Mouse (Mus musculus): ENCODE measurements at regions not wholly inside any gene's neighbourhood (a gene's known extent, or its start where the extent isn't known, plus 50 kb on each side); places are given as distances from the start of the nearest gene placed in this dataset.

DNA sequence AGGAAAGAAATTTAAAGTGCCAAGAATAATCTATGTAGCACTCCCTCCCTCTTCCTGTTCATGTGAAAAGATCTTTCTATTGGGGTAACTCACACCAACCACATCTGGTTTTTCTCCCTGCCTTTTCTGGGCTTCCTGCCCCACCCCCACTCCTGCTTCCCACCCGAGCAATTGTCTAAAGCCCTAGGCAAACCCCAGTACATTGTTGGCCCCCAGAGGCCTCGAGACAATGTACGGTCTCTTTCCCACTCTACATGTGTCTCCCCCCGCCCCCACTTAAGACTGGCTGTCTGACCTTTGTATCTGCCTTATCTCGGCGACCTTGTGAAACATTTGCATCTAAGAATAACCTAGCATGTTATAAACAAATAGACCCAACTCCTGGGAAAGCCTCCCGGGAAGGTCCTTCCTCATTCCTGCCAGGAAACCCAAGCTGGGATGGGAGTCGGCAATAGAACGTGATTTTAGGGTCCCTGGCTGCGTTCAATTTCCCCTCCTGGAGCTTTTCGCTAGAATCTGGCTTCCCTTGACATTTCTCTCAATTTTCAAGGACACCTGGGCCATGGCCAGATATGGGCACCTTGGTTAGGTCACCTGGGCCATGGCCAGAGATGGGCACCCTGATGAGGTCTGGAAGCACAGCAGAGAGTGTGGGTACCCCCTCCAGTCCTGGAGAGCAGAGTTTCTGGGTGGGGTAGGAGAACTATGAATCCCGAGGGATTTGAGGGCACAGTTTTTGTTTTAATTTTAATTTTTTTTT, 97.9 kb upstream of the Map4k3 start:
- DNase-seq = no peak

DNA sequence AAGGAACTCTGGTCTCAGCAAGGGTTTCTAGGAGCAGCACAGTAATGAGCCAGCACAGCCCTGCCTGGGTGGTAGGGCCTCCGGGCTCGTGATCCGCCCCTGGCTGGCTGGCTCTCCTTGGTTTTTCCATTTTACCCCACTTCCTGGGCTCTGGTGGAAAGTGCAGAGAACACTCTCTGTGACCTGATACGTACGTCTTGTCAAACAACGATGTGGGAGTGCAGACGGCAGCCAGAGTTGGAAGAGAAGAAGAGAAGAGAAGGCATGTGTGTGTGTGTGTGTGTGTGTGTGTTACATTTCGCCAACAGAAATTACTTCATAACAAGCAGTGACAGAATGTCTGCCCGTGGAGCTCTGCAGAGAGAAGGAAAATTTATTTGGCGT, 97.2 kb upstream of the Map4k3 start:
- no peak for DNase-seq

DNA sequence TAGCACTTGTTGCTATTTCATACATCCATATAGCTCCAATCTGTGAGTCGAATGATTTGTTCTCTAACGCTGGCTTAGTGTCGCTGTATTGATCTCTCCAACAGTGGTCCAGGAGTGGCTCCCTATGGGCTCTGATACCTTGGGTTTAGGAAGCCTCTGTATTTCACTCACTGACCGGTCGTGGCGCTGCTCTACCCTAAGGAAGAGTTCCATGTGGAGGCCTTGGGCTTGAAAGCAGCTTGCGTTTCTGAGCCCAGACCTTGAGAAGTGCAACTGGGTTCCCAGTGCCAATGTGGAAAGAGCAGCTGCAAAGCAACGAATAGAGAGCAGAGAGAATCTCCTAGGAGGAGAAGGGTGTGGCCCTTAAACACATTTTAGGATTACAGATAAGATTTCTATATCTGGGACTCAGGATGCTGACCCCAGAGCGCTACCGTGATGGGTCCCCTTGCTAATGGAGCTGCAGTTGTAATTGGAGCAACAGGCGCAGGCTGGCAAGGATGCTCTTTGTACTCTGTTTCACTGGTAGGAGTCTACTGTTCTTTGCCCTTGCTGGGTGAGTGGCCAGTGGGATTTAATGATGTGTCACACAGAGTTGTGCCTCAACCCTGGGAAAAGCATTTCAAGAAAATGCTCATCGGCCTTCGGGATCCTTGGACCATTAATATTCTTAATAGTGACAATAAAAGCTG, 96.7 kb upstream of the Map4k3 start:
- no peak for DNase-seq

DNA sequence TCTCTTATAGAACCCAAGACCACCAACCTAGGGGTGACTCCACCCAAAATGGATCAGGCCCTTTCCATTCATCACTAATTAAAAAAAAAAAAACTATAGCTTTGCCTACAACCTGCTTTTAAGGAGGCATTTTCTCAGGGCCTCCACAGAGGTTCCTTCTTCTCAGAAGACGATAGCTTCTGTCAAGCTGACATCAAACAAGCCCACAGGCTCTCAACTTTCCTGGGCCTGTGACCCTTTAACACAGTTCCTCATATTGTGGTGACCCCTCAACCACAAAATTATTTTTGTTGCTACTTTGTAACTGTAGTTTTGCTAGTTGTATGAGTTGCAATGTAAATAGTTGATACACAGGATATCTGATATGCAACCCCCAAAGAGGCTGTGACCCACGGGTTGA, 96.0 kb upstream of the Map4k3 start:
- no peak for DNase-seq

DNA sequence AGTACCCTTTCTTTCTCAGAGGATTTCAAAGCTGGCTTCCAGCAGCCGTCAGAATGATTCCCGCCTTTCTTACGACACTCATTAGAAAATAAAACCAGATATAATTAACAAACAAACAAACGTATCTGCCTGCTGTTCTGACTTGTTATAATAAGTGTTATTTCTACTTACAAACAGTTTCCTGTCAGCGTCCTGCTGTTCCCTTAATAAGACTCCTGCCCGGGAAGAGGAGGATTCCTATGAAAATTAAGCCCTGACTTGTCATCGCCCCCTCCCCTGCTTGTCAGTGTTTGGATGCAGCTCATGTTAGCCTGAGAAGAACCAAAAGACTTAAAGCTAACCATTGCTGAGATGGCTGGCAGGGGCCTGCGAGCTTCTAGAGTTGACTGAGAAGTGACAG, 92.6 kb upstream of the Map4k3 start:
- no peak for DNase-seq

DNA sequence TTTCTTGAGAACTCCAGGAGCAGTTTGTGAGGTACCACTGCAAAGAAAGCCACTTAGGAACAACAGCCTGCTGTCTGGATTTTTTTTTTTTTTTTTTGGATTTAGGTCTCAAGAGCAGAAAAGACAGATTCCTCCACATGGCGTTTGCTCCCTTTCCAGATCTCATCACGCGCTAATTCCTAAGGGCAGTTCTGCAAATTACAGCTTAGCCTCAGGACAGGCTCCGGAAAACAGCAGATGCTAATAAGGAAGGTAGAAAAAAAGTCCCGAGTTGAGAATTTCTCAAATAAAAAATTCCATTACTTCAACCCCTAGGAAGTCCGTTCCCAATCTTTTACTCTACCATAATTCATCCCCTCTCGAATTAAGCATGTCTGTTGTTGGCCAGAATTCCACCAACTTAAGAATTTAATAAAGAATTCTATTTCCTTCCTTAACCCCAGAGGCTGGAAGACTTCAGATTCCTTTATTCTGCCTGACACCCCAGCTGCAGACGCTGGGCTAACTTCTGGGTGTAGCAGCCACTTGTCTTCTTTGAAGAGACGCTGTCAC, 90.3 kb upstream of the Map4k3 start:
- no peak for DNase-seq

DNA sequence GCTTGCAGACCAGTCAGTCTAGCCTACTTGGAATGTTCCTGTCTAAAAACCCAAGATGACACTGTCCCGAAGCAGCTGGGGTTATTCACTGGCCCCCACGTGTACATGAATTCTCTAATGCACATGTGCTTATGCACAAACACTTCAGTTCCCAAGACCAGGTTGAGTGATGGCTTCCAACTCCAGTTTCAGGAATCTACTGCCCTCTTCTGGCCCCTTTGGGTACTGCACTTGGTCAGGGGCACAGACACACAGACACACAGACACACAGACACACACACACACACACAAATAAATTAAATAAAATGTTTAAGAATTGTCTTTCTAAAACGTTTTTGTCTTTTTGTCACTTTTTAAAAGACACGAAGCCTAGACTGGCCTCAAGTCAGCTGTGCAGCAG, 87.5 kb upstream of the Map4k3 start:
- DNase-seq = peak; percentile 49

DNA sequence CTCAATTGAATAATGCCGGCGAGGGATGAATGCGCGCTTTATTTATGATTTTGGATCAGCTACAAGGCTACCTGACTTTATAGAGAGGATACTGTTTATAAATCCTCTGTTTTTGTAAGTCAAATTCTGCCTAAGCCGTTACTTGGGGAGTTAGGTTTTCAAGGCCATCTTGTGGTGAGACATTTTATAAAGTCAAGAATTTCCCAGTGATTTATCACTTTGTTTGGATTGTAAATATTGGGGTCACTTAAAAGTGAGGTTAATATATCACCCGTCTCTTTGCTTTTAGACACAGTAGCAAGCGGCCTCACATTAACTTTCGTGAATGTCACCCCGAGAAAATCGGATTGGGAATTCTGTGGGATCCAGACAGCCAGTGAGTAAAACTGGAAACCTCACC, 84.9 kb upstream of the Map4k3 start:
- DNase-seq = no peak

DNA sequence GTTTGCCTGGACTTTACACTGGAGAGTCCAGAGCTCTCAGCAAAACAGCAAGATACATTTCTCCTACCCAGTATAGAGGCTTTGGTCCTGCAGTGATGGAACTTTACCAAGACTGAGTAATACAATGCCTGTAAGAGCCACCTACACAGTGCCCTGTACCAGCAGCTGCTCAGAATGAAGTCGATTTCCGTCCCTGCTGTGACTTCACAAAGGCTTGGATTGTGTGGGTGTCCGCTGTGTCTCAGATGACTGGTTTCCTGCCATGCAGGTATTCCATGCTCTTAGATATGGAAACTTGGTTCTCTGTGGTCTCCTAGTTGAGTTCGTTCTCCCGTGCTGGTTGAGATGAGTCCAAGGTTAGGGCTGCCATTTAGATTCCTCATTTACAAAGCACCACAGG, 81.0 kb upstream of the Map4k3 start:
- no peak for DNase-seq

DNA sequence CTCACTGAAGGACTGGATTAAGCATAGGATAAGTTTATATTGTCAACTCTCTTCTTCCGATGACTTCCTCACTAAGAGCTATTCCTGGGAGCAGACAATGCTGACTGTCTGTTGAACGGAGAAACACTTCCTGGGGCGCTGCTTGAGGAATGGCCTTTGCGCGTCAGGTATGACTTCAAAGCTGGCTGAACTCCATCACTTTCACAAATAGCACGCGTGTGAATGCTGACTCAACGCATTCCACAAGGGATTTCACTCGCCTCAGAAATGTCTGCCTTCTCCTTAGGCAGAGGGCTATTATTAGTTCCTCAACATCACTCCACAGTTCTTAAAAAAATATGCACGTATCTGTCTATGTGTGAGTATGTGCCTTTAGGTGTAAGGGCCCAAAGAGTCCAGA, 79.8 kb upstream of the Map4k3 start:
- DNase-seq = no peak

DNA sequence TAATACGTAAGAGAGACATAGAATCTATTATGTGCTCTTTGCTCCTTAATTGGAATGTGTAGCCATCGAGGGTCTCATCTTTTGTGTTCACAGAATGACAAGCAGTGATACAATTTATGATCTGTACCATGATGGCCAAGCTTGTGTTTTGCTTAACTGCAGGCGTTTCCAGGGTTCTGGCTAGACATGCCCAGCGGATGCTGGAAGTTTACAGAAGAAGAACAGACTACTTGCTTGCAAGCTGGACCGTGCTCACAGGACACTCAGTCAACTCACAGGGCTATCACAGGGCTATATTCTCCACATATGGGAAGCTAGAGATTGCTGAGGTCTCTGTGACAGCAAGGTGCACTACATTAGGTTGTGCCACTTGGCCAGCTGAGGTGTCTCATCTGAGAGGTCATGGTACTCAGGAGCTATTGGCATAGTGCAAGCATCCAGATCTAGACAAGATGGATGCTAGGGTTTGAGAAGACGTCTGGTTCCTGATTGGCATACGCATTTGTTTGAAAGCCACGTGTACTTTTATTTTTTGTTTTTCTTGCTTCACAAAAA, 75.2 kb upstream of the Map4k3 start:
- DNase-seq = no peak

DNA sequence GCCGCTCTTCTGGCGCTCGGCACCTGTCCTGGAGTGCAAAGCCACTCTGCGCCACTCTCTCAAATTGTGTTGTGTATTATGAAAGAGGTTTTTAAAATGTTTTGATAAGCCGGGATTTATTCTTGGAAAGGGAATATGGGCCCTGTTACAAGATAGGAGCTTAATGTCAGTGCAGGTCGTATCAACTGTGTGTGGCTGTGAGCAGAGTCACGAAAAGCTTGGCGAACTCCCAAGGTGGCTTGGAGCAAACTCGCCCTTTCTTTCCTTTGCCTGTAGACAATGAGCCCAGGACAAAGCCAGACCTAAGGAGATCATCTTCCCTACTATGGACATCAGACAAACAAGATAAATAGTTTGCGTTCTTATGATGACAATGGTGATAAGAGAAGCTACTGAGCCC, 74.3 kb upstream of the Map4k3 start:
- DNase-seq = no peak

DNA sequence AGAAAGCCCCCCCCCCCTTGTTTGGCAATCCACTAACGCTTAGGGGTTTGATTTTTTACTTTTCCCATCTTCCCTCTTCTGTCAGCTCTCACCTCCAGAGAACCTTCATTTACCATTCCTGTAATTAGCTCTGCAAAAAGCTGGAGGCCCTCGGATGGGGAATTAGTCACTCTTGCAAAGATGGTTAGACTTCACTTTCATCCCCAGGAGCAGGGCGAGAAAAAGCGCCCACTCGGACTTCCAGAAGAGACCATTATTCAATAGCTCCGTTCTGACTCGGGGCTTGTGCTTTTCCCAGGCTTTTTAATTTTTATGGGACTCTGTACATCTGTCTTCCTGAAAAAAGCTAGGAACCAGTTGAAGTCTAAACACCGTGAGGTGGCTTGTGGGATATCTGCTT, 73.7 kb upstream of the Map4k3 start:
- no peak for DNase-seq

DNA sequence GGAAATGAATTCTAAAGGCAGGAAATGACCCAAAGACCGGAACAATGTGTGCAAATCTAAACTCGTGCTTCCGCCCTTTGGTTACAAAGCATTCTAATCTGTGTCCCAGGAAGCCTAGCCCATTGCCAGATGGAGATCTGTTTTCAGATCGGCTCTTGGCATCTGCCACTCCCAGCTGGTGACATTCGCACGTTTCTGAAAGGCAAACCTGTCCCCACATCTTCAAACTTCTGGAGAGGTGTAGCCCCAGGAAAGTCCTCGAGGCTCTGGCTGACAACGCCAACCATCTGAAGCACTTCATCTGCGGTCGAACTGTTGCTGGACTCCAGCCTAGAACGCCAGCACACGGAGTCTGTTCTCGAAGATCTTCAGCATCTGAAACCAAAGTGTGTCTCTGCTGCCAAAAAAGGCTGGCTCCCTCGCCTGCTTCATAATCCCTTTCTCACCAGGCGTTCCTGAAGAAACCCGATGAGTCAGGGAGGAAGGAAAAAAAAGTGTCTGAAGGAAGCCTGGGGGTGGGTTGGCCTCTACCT, 73.2 kb upstream of the Map4k3 start:
- DNase-seq = no peak

DNA sequence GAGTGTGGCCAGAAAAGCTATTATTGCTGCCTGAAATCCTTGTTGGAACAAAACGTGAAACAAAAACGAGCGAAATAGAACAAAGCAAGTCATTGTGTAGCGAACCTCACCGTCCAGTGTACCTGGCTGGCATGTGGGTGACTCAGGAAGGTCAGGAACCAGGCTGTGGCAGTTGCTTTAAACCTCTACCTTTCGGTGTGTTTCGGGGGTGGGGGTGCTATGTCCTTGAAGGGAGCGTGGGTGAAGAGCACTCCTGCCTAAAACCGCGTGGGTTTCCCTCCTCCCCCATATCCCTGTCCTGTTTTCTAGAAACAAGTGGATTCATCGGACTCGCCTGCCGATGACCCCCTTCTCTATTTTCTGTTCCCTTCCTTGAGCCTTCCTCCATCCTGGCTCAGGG, 72.6 kb upstream of the Map4k3 start:
- DNase-seq = no peak

DNA sequence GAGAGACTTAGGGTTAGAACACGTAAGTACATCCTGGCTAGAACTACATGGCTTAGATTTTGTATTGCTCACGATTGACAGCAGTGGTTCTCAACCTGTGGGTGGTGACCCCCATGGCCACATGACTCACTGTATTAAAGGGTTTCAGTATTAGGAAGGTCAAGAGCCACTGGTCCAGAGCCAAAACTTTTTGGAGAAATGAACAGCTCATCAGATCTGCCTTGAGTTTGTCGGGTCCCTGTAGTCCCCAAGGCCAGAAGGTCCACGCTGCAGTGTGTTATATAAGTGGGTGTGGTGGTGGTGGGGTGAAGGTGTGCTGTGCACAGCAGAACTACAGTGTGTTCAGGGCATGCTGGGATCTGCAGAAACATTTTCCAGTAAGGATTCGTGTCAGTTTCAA, 72.2 kb upstream of the Map4k3 start:
- no peak for DNase-seq

DNA sequence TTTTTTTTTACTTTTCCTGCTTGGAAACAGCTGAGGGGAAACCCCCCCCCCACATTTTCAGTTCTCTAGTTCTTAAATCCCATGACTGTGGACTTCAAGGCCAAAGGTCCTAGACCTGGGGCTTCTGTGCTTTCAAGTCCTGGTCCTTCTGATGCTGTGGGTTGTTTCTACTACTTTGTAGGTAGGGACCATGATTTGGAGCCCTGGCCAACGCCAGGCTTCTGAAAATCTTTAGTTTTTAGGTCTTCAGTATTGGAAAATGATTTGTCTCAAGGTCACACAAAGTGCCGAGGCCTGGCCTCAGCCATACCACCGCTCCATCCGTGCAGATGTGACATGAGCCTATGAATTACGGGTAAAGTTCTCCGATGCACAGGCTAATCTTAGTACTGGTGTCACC, 70.8 kb upstream of the Map4k3 start:
- DNase-seq = no peak

DNA sequence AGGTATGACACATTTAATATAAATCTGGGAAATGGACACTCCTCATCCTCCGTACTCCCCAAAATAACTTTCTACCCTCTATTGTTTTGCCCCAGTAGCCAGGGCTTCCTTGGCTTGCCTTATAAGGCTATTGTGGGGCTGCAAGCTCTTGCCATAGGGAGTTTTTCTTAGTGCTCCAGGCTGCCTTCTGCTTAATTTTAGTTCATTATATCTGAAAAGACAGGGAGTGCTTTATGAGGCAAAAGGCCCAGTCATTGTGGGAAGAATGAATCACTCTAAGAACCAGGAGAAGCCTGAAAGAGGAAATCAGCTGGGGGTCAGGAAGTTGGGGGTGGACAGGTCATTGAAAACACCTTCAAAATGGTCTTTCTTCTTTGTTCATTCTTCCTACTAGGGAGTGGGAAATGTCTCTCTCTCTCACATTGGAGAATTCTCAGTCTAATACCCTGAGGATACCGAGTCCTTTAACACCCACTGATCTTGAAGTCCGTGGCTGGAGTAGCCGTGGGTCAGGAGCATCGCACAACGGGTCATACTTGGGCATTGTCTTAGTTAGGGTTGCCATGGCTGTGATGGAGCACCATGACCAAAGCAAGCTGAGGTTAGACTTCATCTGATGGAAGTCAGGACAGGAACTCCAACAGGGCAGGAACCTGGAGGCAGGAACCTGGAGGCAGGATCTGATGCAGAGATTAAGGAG, 70.1 kb upstream of the Map4k3 start:
- no peak for DNase-seq

DNA sequence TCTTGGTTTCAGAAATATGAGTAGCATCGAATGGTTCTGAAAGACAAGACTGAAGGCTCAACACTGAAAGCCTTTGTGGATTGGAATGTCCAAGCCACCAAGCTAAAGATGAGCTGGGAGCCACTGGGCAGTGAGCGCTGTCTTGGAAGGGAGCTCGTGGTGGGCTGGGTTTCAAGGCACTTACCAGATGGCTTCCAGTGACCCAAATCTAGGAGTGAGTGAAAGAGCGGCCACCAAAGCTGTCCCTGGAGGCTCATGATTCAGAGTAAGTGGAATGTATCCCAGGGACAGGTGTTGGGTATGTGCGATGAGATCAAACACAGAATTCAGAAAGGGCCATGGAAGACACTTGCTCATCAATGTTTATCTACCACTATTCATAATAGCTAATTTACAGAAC, 68.5 kb upstream of the Map4k3 start:
- DNase-seq = no peak

DNA sequence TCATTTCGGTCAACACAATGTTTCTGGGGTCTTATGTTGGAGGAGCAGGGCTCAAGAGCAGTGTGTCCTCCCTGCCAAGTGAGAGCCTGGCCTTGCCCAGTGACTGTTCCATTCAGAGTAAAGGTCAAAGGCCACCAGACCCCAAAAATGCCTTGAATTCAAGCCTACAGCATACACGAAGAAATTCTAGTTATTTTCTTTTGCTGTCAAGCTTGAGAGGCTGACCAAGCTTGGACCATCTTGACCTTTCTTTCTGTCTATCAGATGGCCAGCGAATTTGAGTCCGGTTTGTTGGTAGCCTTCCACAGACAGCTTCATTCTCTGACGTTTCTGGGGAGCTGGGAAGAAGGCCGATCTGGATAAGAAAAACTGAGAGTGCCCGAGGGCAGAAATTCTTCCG, 68.1 kb upstream of the Map4k3 start:
- DNase-seq = no peak

DNA sequence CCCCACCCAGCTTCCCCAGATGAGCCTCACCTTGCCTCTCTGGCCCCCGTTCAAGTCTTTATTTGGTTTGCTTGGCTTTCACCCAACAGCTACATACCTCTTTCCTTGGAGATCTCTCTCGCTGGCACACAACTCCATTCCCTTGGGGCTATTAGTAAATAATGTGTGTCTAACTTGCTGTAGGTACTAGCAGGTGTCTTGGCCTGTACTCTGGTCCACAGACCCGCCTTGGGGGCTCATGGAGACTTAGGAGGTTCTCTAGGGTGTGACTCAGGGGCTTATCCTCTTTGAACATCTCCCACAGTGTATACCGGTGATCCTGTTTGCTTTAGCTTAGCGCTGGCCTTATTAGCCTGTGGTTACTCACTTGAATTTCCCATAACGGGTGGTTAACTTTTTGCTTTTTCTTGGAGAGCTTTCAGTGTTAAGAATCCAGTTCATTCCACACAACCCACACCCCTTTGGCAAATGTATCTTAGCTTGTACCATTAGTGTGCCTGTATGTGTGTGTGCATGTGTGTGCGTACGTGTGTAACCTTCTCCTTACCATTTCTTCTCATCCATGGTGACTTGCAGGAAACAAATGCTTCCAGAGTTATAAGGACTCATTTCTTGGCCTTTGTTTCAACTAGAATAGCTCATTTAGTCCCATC, 67.3 kb upstream of the Map4k3 start:
- DNase-seq = no peak

DNA sequence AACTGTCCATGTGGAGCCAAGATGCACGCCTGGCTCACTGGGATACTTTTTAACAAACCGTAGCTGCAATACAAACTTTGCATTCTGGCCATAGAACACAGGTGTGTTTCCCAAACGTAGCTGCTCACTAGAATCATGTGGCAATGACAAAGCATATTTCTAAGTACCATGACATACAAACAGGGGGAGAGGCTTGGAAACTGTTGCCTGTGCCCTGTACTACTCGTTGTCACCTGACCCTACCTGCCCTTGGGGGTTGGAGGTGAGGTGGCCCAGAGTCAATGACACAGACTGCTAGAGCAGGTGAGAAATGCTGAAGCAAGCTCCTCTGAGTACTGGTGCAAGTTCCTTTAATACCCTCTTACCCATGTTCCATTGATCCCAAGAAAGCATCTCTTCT, 64.3 kb upstream of the Map4k3 start:
- no peak for DNase-seq

DNA sequence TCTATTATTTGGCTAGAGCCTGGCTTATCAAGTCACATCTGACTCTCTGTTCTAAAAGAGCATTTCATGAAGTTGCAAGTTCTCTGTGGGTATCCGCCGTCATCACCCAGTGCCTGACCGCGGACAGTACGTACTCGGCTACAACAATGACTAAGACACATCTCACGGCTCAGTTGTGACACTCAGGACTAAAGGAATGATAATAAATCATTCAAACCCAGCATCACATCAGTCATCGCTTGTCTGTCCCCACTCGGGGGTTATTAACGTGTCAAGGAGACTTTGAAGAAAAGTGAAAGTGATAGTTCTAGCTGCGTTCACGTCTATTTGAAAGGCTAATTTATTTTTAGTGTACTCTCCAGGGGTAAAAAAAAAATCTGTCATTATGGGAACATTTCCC, 61.4 kb upstream of the Map4k3 start:
- DNase-seq = no peak

All from thymus, postnatal 14 days (tissue).